Mouse (Mus musculus): ENCODE measurements at regions not wholly inside any gene's neighbourhood (a gene's known extent, or its start where the extent isn't known, plus 50 kb on each side); places are given as distances from the start of the nearest gene placed in this dataset. TPM values are rescaled to one million over a fixed set of nuclear protein-coding genes. Genes with fewer than 3 reads are reported as not detected.

Small RNAs in the stretch of these regions (microRNA-seq; reads per million reads assigned to microRNA genes)
- gene Gm26455, result not detected

Data from intestine, embryonic 14.5 days (tissue).